ENCODE assay signal across 8 mouse cellular contexts in genomic region chr7:19381377-19382165, GRCm38 (mm10). TPM values are rescaled to one million over a fixed set of nuclear protein-coding genes. Genes with fewer than 3 reads are reported as not detected.
A peak's percentile ranks its signal among the peaks of the same experiment; 100 is the strongest.
DNase-seq lines count a peak whose midpoint lies in the region; ATAC-seq lines count a peak whose summit lies in the region.

Gene Ercc2 (plus strand): TSS chr7:19382010.

- WGBS in intestine, embryonic 14.5 days = 5% methylated on average over 48 of the region's 48 CpGs

- H3K36me3 ChIP-seq in intestine, embryonic 14.5 days (ENCODE audit: control insufficient read depth, insufficient read depth, low read length) = peaks cover 25% of the 10 kb centered on the region

- H3K9me3 ChIP-seq in intestine, embryonic 14.5 days (ENCODE audit: control insufficient read depth, low read length) = no peaks in the 10 kb centered on the region

- peak within 1 kb of the TSS; percentile 84 for H3K4me3 ChIP-seq in intestine, embryonic 14.5 days (ENCODE audit: low read depth, low read length)

- peak within 1 kb of the TSS; percentile 73 for H3K9ac ChIP-seq in intestine, embryonic 14.5 days (ENCODE audit: low read length)

- intact Hi-C loops in left cerebral cortex, postnatal 14 days (cut with DNase I) = no loop called here

- ATAC-seq in intestine, embryonic 14.5 days (replicated peaks; ENCODE audit: low FRiP score, low TSS enrichment, low read depth) = peak; percentile 97

- peak; percentile 96 to 98 for DNase-seq in adrenal gland, adult 18-20 months (ENCODE audit: low spot score in 2 of 2)
- peak; percentile 100 for DNase-seq in embryo, embryonic 11 days
- peak; percentile 99 for DNase-seq in gastrocnemius, postnatal 25 days
- peak; percentile 98 for DNase-seq in intestine, embryonic 14.5 days (ENCODE audit: low spot score)
- DNase-seq in left cerebral cortex, postnatal 14 days (ENCODE audit: low spot score in 2 of 2) = peak; percentile 99
- DNase-seq in mesoderm, embryonic 11.5 days (ENCODE audit: low read depth, low spot score) = peak; percentile 99
- DNase-seq in right cerebral cortex, postnatal 36 days (ENCODE audit: low spot score in 2 of 2) = peak; percentile 97
- peak; percentile 98 for DNase-seq in yolk sac, embryonic 10.5 days (ENCODE audit: low spot score)

- H3K4me1 ChIP-seq in intestine, embryonic 14.5 days (replicated peaks; ENCODE audit: control insufficient read depth, insufficient read depth, low read length) = peaks cover 14% of the 10 kb centered on the region

- peak within 1 kb of the TSS; percentile 89 for H3K4me2 ChIP-seq in intestine, embryonic 14.5 days (ENCODE audit: low read length)

- no peaks in the 10 kb centered on the region for H3K27me3 ChIP-seq in intestine, embryonic 14.5 days (replicated peaks; ENCODE audit: control insufficient read depth, insufficient read depth, low read length)

- H3K27ac ChIP-seq in intestine, embryonic 14.5 days (ENCODE audit: low read depth) = no peak within 1 kb of the TSS

RNA-seq across cellular contexts. Expression of gene Ercc2, which starts in this region (rescaled TPM):
- 10 to 100 TPM; 27.1 to 30.9 TPM for total RNA-seq in adrenal gland, adult 18-20 months (2021)
- 1 to 10 TPM; 7.8 to 8.8 TPM for total RNA-seq in gastrocnemius, postnatal 25 days (2021)
- polyA plus RNA-seq in intestine, embryonic 14.5 days (2014; fragmentation: Nextera tagmentation; extraction: Ambion mirVana) = 11.3 and 13.3 TPM in 2 replicates
- total RNA-seq in left cerebral cortex, postnatal 14 days (2021) = 10 to 100 TPM; 32.7 to 35.5 TPM
